Mouse (Mus musculus): Measurements from ENCODE around the gene Hyal3. TPM values are rescaled to one million over a fixed set of nuclear protein-coding genes. Genes with fewer than 3 reads are reported as not detected.

The Hyal3 gene
- polyA plus RNA-seq, 1 experiment from 2014 or later = 0.39 TPM

DNA sequence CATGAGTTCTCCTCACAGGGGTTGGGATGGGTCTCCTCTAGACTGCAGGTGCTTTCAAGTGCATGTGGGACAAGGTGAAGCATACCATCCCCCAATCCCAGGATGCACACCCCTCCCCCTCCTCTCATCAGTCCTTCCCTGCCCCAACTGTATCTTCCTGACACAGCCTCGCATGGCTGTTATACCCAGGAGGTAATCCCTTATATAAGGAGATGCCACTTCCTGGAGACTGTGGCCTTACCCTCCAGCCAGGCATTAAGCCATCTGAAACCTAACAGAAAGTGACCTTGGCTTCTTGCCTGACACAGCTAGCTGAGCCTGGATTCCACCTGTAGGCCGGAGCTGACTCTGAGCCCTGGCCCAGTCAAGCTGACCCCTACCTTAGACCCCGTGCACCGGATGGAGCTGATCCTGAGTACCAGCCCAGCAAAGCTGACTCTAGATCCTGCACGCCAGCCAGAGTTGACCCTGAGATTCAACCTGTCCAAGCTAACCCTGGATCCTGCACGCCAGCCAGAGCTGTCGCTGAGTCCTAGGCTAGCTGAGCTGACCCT is 2.0 kb downstream of the Hyal3 start:
- Histone ChIP-seq H3K9ac (ENCODE audit: low read depth, low read length) (no peak overlapping the region), H3K36me3 (ENCODE audit: control insufficient read depth, insufficient read depth, low read length) (no peaks in the 10 kb centered on the region), H3K4me1 (replicated peaks; ENCODE audit: control insufficient read depth, insufficient read depth, low read length) (peaks cover 7% of the 10 kb centered on the region), H3K4me3 (ENCODE audit: low read depth, low read length) (no peak overlapping the region), H3K9me3 (ENCODE audit: control insufficient read depth, low read length) (no peaks in the 10 kb centered on the region), H3K27me3 (ENCODE audit: control insufficient read depth, insufficient read depth, low read length) (no peaks in the 10 kb centered on the region), H3K27ac (ENCODE audit: low read depth, low read length) (no peak overlapping the region), H3K4me2 (replicated peaks; ENCODE audit: low read depth, low read length) (no peak overlapping the region; the same call in 1 of the 2 replicates)
- DNase-seq (ENCODE audit: low spot score) (no peak), ATAC-seq (ENCODE audit: low FRiP score) (no peak)
- 92% methylated on average over 7 of the region's 7 CpGs for WGBS

- WGBS = 91% methylated on average over 14 of the region's 14 CpGs
- no peaks in the 10 kb centered on the region for H3K27me3 ChIP-seq (ENCODE audit: control insufficient read depth, insufficient read depth, low read length)
- H3K4me3 ChIP-seq (ENCODE audit: low read depth, low read length) = no peak overlapping the region
- no peak overlapping the region for H3K4me2 ChIP-seq (replicated peaks; ENCODE audit: low read depth, low read length)
- no peak overlapping the region for H3K9ac ChIP-seq (ENCODE audit: low read depth, low read length)
- no peaks in the 10 kb centered on the region for H3K9me3 ChIP-seq (ENCODE audit: control insufficient read depth, low read length)
- ATAC-seq (ENCODE audit: low FRiP score) (no peak), DNase-seq (ENCODE audit: low spot score) (no peak)
- no peaks in the 10 kb centered on the region for H3K36me3 ChIP-seq (ENCODE audit: control insufficient read depth, insufficient read depth, low read length)
- peaks cover 6% of the 10 kb centered on the region; the same call in 1 of the 2 replicates for H3K4me1 ChIP-seq (replicated peaks; ENCODE audit: control insufficient read depth, insufficient read depth, low read length)
- H3K27ac ChIP-seq (ENCODE audit: low read depth, low read length) = no peak overlapping the region
These were observed 2.6 kb downstream of the Hyal3 start for GRCm38 (mm10) chr9:107583174-107583573.

- ATAC-seq (ENCODE audit: low FRiP score) = no peak
- peaks cover 6% of the 10 kb centered on the region; the same call in 1 of the 2 replicates for H3K4me1 ChIP-seq (replicated peaks; ENCODE audit: control insufficient read depth, insufficient read depth, low read length)
- H3K9me3 ChIP-seq (ENCODE audit: control insufficient read depth, low read length) = no peaks in the 10 kb centered on the region
- 89% methylated on average over 5 of the region's 5 CpGs for WGBS
- no peaks in the 10 kb centered on the region for H3K27me3 ChIP-seq (ENCODE audit: control insufficient read depth, insufficient read depth, low read length)
- no peak overlapping the region for H3K4me3 ChIP-seq (ENCODE audit: low read depth, low read length)
- H3K36me3 ChIP-seq (ENCODE audit: control insufficient read depth, insufficient read depth, low read length) = 0 out of 2 replicates have a peak, but pooled peaks cover 2% of the 10 kb centered on the region
- H3K4me2 ChIP-seq (replicated peaks; ENCODE audit: low read depth, low read length) = no peak overlapping the region
- no peak overlapping the region for H3K27ac ChIP-seq (ENCODE audit: low read depth, low read length)
- DNase-seq (ENCODE audit: low spot score) = no peak
- no peak overlapping the region for H3K9ac ChIP-seq (ENCODE audit: low read depth, low read length)
These were observed 5.9 kb downstream of the Hyal3 start for GRCm38 (mm10) chr9:107586504-107586903.

- 14% methylated on average over 46 of the region's 46 CpGs for WGBS
- Histone ChIP-seq H3K4me2 (replicated peaks; ENCODE audit: low read depth, low read length) (peak within 1 kb of the TSS; percentile 91), H3K4me3 (ENCODE audit: low read depth, low read length) (peak within 1 kb of the TSS; percentile 59), H3K36me3 (ENCODE audit: control insufficient read depth, insufficient read depth, low read length) (0 out of 2 replicates have a peak, but pooled peaks cover 2% of the 10 kb centered on the region), H3K9ac (ENCODE audit: low read depth, low read length) (peak within 1 kb of the TSS; percentile 61; the same call in 1 of the 2 replicates), H3K27me3 (ENCODE audit: control insufficient read depth, insufficient read depth, low read length) (no peaks in the 10 kb centered on the region), H3K4me1 (replicated peaks; ENCODE audit: control insufficient read depth, insufficient read depth, low read length) (peaks cover 5% of the 10 kb centered on the region; the same call in 1 of the 2 replicates), H3K27ac (ENCODE audit: low read depth, low read length) (0 out of 2 replicates have a peak within 1 kb of the TSS, but pooled peaks have one; percentile 4), H3K9me3 (ENCODE audit: control insufficient read depth, low read length) (no peaks in the 10 kb centered on the region)
- peak; percentile 96 for DNase-seq (ENCODE audit: low spot score)
- ATAC-seq (ENCODE audit: low FRiP score) = peak; percentile 97
These were observed 6.6 kb downstream of the Hyal3 start, which contains the start of gene Ifrd2 for GRCm38 (mm10) chr9:107586974-107587832. Ifrd2 (plus strand) TSS chr9:107587642.

DNA sequence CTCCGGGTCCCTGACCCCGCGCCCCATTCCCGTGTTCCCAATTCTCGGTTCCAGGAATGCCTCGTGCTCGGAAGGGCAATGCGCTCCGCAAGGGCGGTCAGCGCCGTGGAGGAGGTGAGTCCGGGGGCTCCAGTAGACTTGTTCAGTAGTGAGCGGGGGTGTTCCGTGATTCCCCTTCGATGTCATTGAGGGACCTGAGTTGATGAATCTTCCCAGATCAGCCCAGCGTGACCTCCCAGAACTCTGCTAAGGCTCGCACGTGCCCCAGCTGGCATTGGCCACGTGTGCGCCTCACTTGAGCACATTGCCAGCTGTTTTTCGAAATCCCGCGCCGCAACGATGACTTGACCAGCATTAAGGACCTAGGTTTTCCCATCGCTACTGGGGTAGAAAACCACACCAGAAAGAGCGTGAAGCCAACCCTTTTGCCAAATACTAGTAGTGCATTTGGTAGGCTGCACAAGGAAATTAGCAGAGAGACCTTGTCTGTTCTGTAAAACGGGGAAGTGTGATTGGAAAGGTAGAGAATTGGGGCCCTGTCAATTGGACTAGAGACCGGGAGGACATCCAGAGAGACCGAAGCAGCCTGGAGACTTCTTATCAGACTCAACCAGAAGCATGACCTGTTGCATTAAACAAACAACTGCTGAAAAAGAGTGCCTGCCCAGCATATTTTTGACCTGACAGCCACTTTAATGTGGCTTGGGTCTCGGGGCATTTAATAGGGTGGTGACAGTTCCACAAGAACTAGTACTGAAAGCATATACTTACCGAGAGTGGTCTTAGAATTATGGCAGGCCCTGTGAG is 7.4 kb downstream of the Hyal3 start:
- H3K9ac ChIP-seq (ENCODE audit: low read depth, low read length) = peak overlapping the region; percentile 61; the same call in 1 of the 2 replicates
- H3K36me3 ChIP-seq (ENCODE audit: control insufficient read depth, insufficient read depth, low read length) = 0 out of 2 replicates have a peak, but pooled peaks cover 2% of the 10 kb centered on the region
- H3K27ac ChIP-seq (ENCODE audit: low read depth, low read length) = 0 out of 2 replicates have a peak overlapping the region, but pooled peaks have one; percentile 4
- no peak for ATAC-seq (ENCODE audit: low FRiP score)
- peak overlapping the region; percentile 59 for H3K4me3 ChIP-seq (ENCODE audit: low read depth, low read length)
- WGBS = 6% methylated on average over 33 of the region's 33 CpGs
- H3K27me3 ChIP-seq (ENCODE audit: control insufficient read depth, insufficient read depth, low read length) = no peaks in the 10 kb centered on the region
- H3K4me2 ChIP-seq (replicated peaks; ENCODE audit: low read depth, low read length) = peak overlapping the region; percentile 91
- H3K4me1 ChIP-seq (replicated peaks; ENCODE audit: control insufficient read depth, insufficient read depth, low read length) = peaks cover 5% of the 10 kb centered on the region; the same call in 1 of the 2 replicates
- H3K9me3 ChIP-seq (ENCODE audit: control insufficient read depth, low read length) = no peaks in the 10 kb centered on the region
- DNase-seq (ENCODE audit: low spot score) = no peak

GRCm38 (mm10) chr9:107590058-107590772 is 9.6 kb downstream of the Hyal3 start:
- Histone ChIP-seq H3K36me3 (ENCODE audit: control insufficient read depth, insufficient read depth, low read length) (0 out of 2 replicates have a peak, but pooled peaks cover 2% of the 10 kb centered on the region), H3K9ac (ENCODE audit: low read depth, low read length) (no peak overlapping the region), H3K27ac (ENCODE audit: low read depth, low read length) (no peak overlapping the region), H3K4me1 (replicated peaks; ENCODE audit: control insufficient read depth, insufficient read depth, low read length) (peaks cover 5% of the 10 kb centered on the region; the same call in 1 of the 2 replicates), H3K4me2 (replicated peaks; ENCODE audit: low read depth, low read length) (no peak overlapping the region), H3K4me3 (ENCODE audit: low read depth, low read length) (no peak overlapping the region), H3K9me3 (ENCODE audit: control insufficient read depth, low read length) (no peaks in the 10 kb centered on the region), H3K27me3 (ENCODE audit: control insufficient read depth, insufficient read depth, low read length) (no peaks in the 10 kb centered on the region)
- ATAC-seq (ENCODE audit: low FRiP score) = no peak
- 93% methylated on average over 25 of the region's 25 CpGs for WGBS
- no peak for DNase-seq (ENCODE audit: low spot score)

- H3K4me1 ChIP-seq (replicated peaks; ENCODE audit: control insufficient read depth, insufficient read depth, low read length) = peaks cover 5% of the 10 kb centered on the region; the same call in 1 of the 2 replicates
- DNase-seq (ENCODE audit: low spot score) = no peak
- ATAC-seq (ENCODE audit: low FRiP score) = no peak
- 0 out of 2 replicates have a peak, but pooled peaks cover 2% of the 10 kb centered on the region for H3K36me3 ChIP-seq (ENCODE audit: control insufficient read depth, insufficient read depth, low read length)
- WGBS = 95% methylated on average over 6 of the region's 6 CpGs
- no peak overlapping the region for H3K9ac ChIP-seq (ENCODE audit: low read depth, low read length)
- no peaks in the 10 kb centered on the region for H3K9me3 ChIP-seq (ENCODE audit: control insufficient read depth, low read length)
- H3K4me3 ChIP-seq (ENCODE audit: low read depth, low read length) = no peak overlapping the region
- H3K27me3 ChIP-seq (ENCODE audit: control insufficient read depth, insufficient read depth, low read length) = no peaks in the 10 kb centered on the region
- no peak overlapping the region for H3K27ac ChIP-seq (ENCODE audit: low read depth, low read length)
- H3K4me2 ChIP-seq (replicated peaks; ENCODE audit: low read depth, low read length) = no peak overlapping the region
These were observed 10.1 kb downstream of the Hyal3 start for GRCm38 (mm10) chr9:107590773-107591060.
